Mouse (Mus musculus) neural tube, embryonic 11.5 days (tissue): ENCODE measurements around the gene Map2k1. TPM values are rescaled to one million over a fixed set of nuclear protein-coding genes. Genes with fewer than 3 reads are reported as not detected.
"Not testable (repeated sequence)": the region's sequence is repeated elsewhere in the genome, so short reads cannot be mapped to it uniquely, and the experiment has no call there.

ENCODE experiments used
- ATAC-seq: fragments of 200-750 bp; cut with Nextera tagmentation; 2 replicates; pipeline ENCODE4 v1.8.0; 2017; ENCODE audit warnings: moderate number of reproducible peaks, mild to moderate bottlenecking, moderate TSS enrichment, moderate library complexity; ENCODE audit not compliant: insufficient read depth, low FRiP score, low TSS enrichment
- DNase-seq: peaks from one replicate; pipeline ENCODE4 v3.0.0-alpha.2; 2015; ENCODE audit warnings: low spot score
- H3K27ac ChIP-seq: fragments of 300-500 bp; sonication (generic); 2 replicates; pipeline ENCODE4 v1.5.1; 2014; ENCODE audit warnings: low read depth, mild to moderate bottlenecking, low read length
- H3K27me3 ChIP-seq: fragments of 300-500 bp; sonication (generic); 2 replicates; pipeline ENCODE4 v1.6.1; 2014; ENCODE audit warnings: mild to moderate bottlenecking, low read length, mixed read lengths; ENCODE audit not compliant: control insufficient read depth, insufficient read depth
- H3K36me3 ChIP-seq: fragments of 300-500 bp; sonication (generic); 2 replicates; pipeline ENCODE4 v1.6.1; 2014; ENCODE audit warnings: mild to moderate bottlenecking, low read length, moderate library complexity, mixed read lengths; ENCODE audit not compliant: control insufficient read depth, insufficient read depth
- H3K4me1 ChIP-seq: fragments of 300-500 bp; sonication (generic); 2 replicates; pipeline ENCODE4 v1.6.1; 2014; ENCODE audit warnings: low read length, mixed read lengths; ENCODE audit not compliant: control insufficient read depth, insufficient read depth
- H3K4me2 ChIP-seq: fragments of 300-500 bp; sonication (generic); 2 replicates; pipeline ENCODE4 v1.6.1; 2014; ENCODE audit warnings: low read depth, mild to moderate bottlenecking, moderate library complexity
- H3K4me3 ChIP-seq: fragments of 300-500 bp; sonication (generic); 2 replicates; pipeline ENCODE4 v1.5.1; 2014; ENCODE audit warnings: low read depth, low read length
- H3K9ac ChIP-seq: fragments of 300-500 bp; sonication (generic); 2 replicates; pipeline ENCODE4 v1.6.1; 2014; ENCODE audit warnings: mild to moderate bottlenecking, low read length
- H3K9me3 ChIP-seq: fragments of 300-500 bp; sonication (generic); 2 replicates; pipeline ENCODE4 v1.6.1; 2016; ENCODE audit warnings: low read length; ENCODE audit not compliant: control insufficient read depth
- WGBS: fragments of 180-500 bp; shearing (Covaris S2); extraction: QIAGEN DNeasy Blood & Tissue Kit; methylation state at CpG from one replicate; pipeline ENCODE4 v1.1.7; 2014; 5-methylcytosine and 5-hydroxymethylcytosine counted together
- polyA plus RNA-seq: library from polyadenylated mRNA; unstranded; fragments of >200 nt; fragmentation: Nextera tagmentation; extraction: Ambion mirVana; gene quantifications from 2 replicates; pipeline ENCODE4 v1.2.1, GENCODE M21; 2014

The Map2k1 gene
- polyA plus RNA-seq, 1 experiment from 2014 or later = 84.5 TPM

- Histone ChIP-seq H3K27ac (no peak overlapping the region), H3K27me3 (no peaks in the 10 kb centered on the region), H3K9me3 (no peaks in the 10 kb centered on the region), H3K4me1 (0 out of 2 replicates have a peak, but pooled peaks cover 2% of the 10 kb centered on the region), H3K36me3 (no peaks in the 10 kb centered on the region; the same call in 1 of the 2 replicates), H3K9ac (no peak overlapping the region), H3K4me2 (no peak overlapping the region), H3K4me3 (no peak overlapping the region)
- ATAC-seq (no peak), DNase-seq (no peak)
- 96% methylated on average over 5 of the region's 5 CpGs for whole genome bisulfite sequencing
Measured at GRCm38 (mm10) chr9:64184166-64184840, 69.1 kb downstream of the Map2k1 start.

DNA sequence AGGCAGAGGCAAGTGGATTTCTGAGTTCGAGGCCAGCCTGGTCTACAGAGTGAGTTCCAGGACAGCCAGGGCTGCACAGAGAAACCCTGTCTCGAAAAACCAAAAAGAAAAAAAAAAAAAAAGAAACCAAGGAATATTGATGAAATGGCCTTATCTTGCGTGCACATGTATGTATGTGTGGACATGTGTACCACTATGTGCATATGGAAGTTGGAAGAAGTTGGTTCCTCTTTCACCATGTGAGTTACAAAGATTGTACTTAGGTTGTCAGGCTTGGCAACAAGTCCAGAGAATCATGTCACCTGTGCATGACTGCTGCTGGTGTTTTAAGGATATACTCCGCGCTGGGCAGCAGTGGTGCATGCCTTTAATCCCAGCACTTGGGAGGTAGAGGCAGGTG is 70.1 kb downstream of the Map2k1 start:
- not testable (repeated sequence) for ATAC-seq, H3K27me3 ChIP-seq, H3K27ac ChIP-seq, H3K9ac ChIP-seq, H3K4me1 ChIP-seq, DNase-seq, H3K4me3 ChIP-seq, H3K4me2 ChIP-seq, H3K9me3 ChIP-seq, H3K36me3 ChIP-seq
- 88% methylated on average over 5 of the region's 5 CpGs for WGBS

GRCm38 (mm10) chr9:64178974-64179646 is 74.3 kb downstream of the Map2k1 start, which contains the start of gene Snapc5:
TSS of gene Snapc5 (plus strand) at chr9:64179274.
- Histone ChIP-seq H3K36me3 (peaks cover 5% of the 10 kb centered on the region), H3K4me1 (0 out of 2 replicates have a peak, but pooled peaks cover 2% of the 10 kb centered on the region), H3K27me3 (no peaks in the 10 kb centered on the region), H3K9ac (peak within 1 kb of the TSS; percentile 59), H3K9me3 (no peaks in the 10 kb centered on the region), H3K4me2 (peak within 1 kb of the TSS; percentile 41), H3K4me3 (peak within 1 kb of the TSS; percentile 54), H3K27ac (peak within 1 kb of the TSS; percentile 47)
- peak; percentile 96 for ATAC-seq
- DNase-seq = peak; percentile 97
- under 1% methylated on average over 35 of the region's 35 CpGs for WGBS

DNA sequence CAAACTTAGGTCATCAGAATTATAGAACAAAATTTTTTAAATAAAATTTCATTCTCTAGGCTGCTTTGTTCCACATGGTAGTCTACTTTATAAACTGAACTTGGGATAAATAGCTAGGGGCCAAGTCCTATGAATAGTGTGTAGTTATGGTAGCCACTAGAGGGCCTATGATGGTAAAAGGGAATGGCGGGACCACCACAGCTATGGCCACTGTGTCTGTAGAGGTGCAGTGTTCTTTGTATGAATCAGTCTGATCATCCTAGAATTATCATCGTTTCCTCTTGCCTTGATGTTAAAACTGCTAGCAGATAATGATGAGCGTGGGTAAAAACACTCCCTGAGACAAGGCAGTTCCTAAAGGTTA is 74.8 kb downstream of the Map2k1 start:
- peaks cover 5% of the 10 kb centered on the region for H3K36me3 ChIP-seq
- no peak overlapping the region for H3K9ac ChIP-seq
- no peaks in the 10 kb centered on the region for H3K27me3 ChIP-seq
- H3K9me3 ChIP-seq = no peaks in the 10 kb centered on the region
- peak overlapping the region; percentile 41 for H3K4me2 ChIP-seq
- ATAC-seq = peak; percentile 54; the same call in 1 of the 2 replicates
- WGBS = 43% methylated on average over 3 of the region's 3 CpGs
- DNase-seq = peak; percentile 35
- peak overlapping the region; percentile 47; the same call in 1 of the 2 replicates for H3K27ac ChIP-seq
- H3K4me3 ChIP-seq = no peak overlapping the region
- 0 out of 2 replicates have a peak, but pooled peaks cover 2% of the 10 kb centered on the region for H3K4me1 ChIP-seq

- H3K4me2 ChIP-seq = no peak overlapping the region
- no peak for ATAC-seq
- 90% methylated on average over 11 of the region's 11 CpGs for WGBS
- H3K9me3 ChIP-seq = no peaks in the 10 kb centered on the region
- H3K27me3 ChIP-seq = no peaks in the 10 kb centered on the region
- peaks cover 5% of the 10 kb centered on the region for H3K36me3 ChIP-seq
- no peak for DNase-seq
- no peak overlapping the region for H3K4me3 ChIP-seq
- no peak overlapping the region for H3K9ac ChIP-seq
- 0 out of 2 replicates have a peak, but pooled peaks cover 2% of the 10 kb centered on the region for H3K4me1 ChIP-seq
- H3K27ac ChIP-seq = no peak overlapping the region
Measured at GRCm38 (mm10) chr9:64175378-64175777, 78.1 kb downstream of the Map2k1 start.

GRCm38 (mm10) chr9:64174766-64175165 is 78.7 kb downstream of the Map2k1 start:
- no peak overlapping the region for H3K9ac ChIP-seq
- peak overlapping the region; percentile 68; the same call in 1 of the 2 replicates for H3K4me3 ChIP-seq

DNA sequence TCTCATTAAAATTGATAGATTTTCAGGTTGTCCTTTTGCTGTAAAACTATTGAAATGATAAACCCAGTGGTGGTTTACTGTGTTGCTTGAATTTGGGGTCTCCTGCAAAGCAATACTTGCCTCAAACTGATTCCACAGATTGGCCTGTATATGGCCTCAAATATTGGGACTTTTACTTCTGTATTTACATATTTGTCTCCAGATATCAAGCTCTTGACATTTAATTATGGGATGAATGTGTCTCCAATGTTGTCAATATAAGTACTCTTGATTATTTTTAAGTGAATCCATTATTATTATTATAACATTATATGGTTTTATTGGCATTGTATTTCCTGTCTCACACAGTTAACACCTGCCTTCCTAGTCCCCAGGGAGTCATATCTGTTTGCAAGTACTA is 79.1 kb downstream of the Map2k1 start:
- no peaks in the 10 kb centered on the region for H3K4me1 ChIP-seq
- H3K9me3 ChIP-seq = no peaks in the 10 kb centered on the region
- no peak overlapping the region for H3K27ac ChIP-seq
- no peaks in the 10 kb centered on the region for H3K27me3 ChIP-seq
- H3K4me2 ChIP-seq = peak overlapping the region; percentile 89
- DNase-seq (no peak), ATAC-seq (no peak)
- H3K9ac ChIP-seq = peak overlapping the region; percentile 97
- peak overlapping the region; percentile 68 for H3K4me3 ChIP-seq
- peaks cover 5% of the 10 kb centered on the region for H3K36me3 ChIP-seq

More at GRCm38 (mm10) chr9:64174766-64175165, 78.7 kb downstream of the Map2k1 start:
- Histone ChIP-seq H3K27ac (no peak overlapping the region), H3K9me3 (no peaks in the 10 kb centered on the region), H3K36me3 (peaks cover 5% of the 10 kb centered on the region), H3K27me3 (no peaks in the 10 kb centered on the region), H3K4me2 (peak overlapping the region; percentile 89), H3K4me1 (0 out of 2 replicates have a peak, but pooled peaks cover under 1% of the 10 kb centered on the region)
- WGBS = 75% methylated on average over 8 of the region's 8 CpGs
- ATAC-seq (no peak), DNase-seq (no peak)

DNA sequence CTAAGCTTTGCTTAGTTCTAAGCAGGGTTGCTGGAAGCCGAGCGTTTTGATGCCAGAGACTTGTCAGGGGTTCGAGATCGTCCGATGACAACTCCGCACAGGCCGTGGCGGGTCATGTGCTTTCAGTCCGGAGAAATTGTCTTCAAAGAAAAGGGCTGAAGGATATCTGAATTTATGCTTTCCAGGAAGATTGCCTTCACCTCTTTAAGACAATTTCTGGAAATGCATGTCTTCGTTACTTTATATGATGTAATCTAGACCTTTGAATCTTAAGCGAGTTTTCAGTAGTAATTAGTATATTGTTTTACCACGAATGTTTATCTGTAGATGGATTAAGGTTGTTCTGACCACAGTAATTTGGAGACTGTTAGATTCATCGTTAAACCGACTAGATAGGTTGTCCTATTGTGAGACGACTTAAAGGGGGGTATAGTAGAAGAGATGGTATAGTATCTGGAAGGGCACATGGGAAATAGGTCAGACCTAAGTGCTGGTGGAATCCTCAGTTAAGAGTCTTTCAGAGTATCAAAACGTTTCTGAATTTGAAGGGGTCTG is 79.7 kb downstream of the Map2k1 start:
- DNase-seq = no peak
- Histone ChIP-seq H3K4me2 (peak overlapping the region; percentile 89), H3K27me3 (no peaks in the 10 kb centered on the region), H3K9me3 (no peaks in the 10 kb centered on the region), H3K27ac (no peak overlapping the region), H3K36me3 (peaks cover 5% of the 10 kb centered on the region), H3K4me1 (no peaks in the 10 kb centered on the region), H3K9ac (peak overlapping the region; percentile 97), H3K4me3 (peak overlapping the region; percentile 68)
- under 1% methylated on average over 16 of the region's 16 CpGs for WGBS
- ATAC-seq = no peak
